Mouse (Mus musculus): Measurements from ENCODE around the gene Cilp2. TPM values are rescaled to one million over a fixed set of nuclear protein-coding genes. Genes with fewer than 3 reads are reported as not detected.

Cilp2 gene
- total RNA-seq (2021) = 1 to 10 TPM in 1 of 2 experiments, under 1 TPM in 1; 0.64 to 1.5 TPM
- long read RNA-seq, experiment 1, full-length matches to known transcripts = 1 of 1 reads
- long read RNA-seq, experiment 1, partial matches to known transcripts = 0 of 1 reads
- long read RNA-seq, experiment 1, other reads (novel, unspliced or antisense) = 0 of 1 reads
- long read RNA-seq, experiment 2, partial matches to known transcripts = 0 of 1 reads
- long read RNA-seq, experiment 2, other reads (novel, unspliced or antisense) = 1 of 1 reads

GRCm38 (mm10) chr8:69887289-69888243 lies at the start of gene Cilp2:
Gene Cilp2, minus strand, starts transcription at chr8:69887687.
- DNase-seq = no peak

DNA sequence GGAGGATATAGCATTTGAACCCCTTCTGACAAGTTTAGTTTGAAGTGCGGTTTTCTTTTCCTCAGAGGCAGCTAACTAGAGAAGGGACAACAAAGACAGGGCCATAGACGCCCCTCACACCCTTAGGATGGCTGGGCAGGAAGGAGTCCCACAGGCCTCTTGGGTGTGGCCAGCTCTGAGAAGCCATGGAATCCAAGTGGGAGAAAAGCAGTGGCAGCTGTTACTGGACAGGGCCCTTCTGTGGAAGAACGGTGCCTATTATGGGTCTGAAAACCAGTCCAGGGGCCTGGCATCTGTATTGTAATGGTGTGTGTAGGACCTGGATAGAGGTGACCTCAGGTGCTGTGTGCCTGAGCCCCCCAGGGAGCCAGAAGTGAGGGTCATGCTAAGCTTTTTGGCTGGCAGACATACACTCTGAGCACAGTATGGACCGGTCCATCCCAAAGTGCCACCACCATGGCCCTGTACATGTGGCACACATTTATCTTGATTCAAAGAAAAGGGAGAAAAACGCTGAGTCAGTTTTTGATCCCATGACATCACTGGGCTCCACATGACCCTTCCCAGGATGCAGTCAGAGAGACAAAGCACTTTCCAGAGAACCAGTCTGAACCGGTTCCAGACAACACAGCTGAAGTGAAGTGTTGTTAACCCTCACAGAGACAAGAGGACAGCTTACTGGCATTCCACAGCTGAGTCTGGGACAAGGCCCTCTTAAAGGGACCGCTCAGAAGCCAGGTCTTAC lies 48.7 kb upstream of the Cilp2 start:
- DNase-seq = peak; percentile 39

DNA sequence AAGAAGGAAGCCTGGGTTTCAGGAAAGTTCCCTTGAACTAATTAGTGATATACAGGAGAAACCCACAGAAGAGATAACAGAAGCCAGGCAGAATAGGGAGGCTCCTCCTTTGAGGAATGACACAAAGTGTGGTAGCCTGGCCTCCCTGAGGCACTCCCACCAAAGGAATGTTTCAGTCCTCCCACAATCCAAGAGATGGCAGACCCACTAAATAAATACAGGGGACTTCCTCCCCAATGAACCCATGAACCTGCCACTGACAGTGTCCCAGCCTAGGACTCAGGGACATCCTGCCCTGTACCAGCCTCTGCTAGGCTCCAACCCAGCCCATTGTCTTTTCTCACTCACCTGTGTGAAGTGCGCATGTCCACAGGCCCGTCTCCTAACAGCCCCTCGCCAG lies 47.9 kb upstream of the Cilp2 start:
- no peak for DNase-seq

- DNase-seq = no peak
Observed at GRCm38 (mm10) chr8:69934582-69934981, 47.1 kb upstream of the Cilp2 start.

GRCm38 (mm10) chr8:69933811-69934210 lies 46.3 kb upstream of the Cilp2 start:
- no peak for DNase-seq

- DNase-seq = no peak
Observed at GRCm38 (mm10) chr8:69926901-69927300, 39.4 kb upstream of the Cilp2 start.

GRCm38 (mm10) chr8:69923986-69924385 lies 36.5 kb upstream of the Cilp2 start:
- DNase-seq = no peak

- DNase-seq = no peak
Observed at GRCm38 (mm10) chr8:69921141-69921540, 33.7 kb upstream of the Cilp2 start.

- peak; percentile 60 for DNase-seq
Observed at GRCm38 (mm10) chr8:69919876-69920662, 32.6 kb upstream of the Cilp2 start.

DNA sequence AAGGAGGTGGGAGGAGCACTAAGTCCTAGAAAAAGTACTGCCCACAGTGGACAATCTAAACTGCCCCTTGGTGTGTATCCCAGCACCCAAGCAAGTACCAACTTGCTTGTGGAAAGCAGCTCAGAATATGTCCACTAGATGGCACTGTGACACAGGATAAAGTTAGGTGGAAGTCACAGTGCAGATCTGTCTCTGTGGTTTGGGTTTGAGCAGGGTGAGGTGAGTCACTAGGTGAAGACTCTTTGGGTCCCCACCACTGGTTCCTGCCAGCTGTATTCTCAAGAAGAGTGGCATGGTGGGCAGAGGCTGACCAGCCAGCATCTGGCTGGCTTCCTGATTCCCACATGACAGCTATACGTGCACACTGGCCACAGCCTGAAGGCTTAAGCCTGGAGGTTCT lies 31.5 kb upstream of the Cilp2 start:
- DNase-seq = peak; percentile 85

GRCm38 (mm10) chr8:69918506-69918905 lies 31.0 kb upstream of the Cilp2 start:
- no peak for DNase-seq

- DNase-seq = no peak
Observed at GRCm38 (mm10) chr8:69915748-69916147, 28.3 kb upstream of the Cilp2 start.

GRCm38 (mm10) chr8:69914526-69914925 lies 27.0 kb upstream of the Cilp2 start:
- no peak for DNase-seq

- DNase-seq = no peak
Observed at GRCm38 (mm10) chr8:69912478-69913074, 25.1 kb upstream of the Cilp2 start.

DNA sequence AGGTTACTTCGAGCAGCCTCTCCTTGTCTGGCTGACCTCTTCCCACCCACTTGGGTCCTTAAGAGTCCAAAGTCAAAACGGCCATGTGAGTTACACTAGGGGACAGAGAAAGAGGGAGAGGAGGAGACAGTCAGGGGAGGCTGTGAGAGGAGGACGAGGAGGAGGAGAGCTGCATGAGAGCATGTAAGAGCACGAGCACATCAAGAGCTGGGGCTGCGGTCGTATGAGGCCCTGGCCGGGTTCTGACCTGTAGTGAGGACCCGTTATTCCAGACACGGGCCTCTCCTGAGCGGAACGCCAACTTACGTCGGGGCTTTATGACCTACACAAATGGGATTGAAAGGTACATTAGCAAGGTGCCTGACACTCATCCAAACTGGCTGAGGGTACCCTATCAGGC lies 24.4 kb upstream of the Cilp2 start:
- no peak for DNase-seq

GRCm38 (mm10) chr8:69907106-69907505 lies 19.6 kb upstream of the Cilp2 start:
- no peak for DNase-seq

- DNase-seq = no peak
Observed at GRCm38 (mm10) chr8:69906260-69906659, 18.8 kb upstream of the Cilp2 start.

DNA sequence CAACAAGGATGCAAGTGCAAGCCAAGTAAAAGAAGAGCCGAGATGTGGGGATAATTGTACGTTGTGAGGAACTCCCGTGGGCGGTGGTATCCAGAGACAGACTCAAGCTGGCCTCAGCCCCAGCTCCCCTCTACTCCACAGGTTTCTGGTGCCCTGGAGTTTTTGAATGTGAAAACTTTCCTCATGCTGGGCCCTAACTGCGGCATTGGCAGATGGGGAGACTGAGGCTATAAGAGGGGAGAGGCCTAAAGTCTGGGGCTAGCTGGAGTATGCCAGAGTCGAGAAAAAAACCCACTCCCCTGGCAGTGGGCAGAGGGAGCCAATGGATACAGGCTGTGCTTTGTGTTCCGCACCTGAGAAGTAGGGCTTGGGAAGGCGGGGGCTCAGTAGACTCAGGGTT lies 16.6 kb upstream of the Cilp2 start:
- no peak for DNase-seq

GRCm38 (mm10) chr8:69903063-69903542 lies 15.6 kb upstream of the Cilp2 start:
- DNase-seq = peak; percentile 99

DNA sequence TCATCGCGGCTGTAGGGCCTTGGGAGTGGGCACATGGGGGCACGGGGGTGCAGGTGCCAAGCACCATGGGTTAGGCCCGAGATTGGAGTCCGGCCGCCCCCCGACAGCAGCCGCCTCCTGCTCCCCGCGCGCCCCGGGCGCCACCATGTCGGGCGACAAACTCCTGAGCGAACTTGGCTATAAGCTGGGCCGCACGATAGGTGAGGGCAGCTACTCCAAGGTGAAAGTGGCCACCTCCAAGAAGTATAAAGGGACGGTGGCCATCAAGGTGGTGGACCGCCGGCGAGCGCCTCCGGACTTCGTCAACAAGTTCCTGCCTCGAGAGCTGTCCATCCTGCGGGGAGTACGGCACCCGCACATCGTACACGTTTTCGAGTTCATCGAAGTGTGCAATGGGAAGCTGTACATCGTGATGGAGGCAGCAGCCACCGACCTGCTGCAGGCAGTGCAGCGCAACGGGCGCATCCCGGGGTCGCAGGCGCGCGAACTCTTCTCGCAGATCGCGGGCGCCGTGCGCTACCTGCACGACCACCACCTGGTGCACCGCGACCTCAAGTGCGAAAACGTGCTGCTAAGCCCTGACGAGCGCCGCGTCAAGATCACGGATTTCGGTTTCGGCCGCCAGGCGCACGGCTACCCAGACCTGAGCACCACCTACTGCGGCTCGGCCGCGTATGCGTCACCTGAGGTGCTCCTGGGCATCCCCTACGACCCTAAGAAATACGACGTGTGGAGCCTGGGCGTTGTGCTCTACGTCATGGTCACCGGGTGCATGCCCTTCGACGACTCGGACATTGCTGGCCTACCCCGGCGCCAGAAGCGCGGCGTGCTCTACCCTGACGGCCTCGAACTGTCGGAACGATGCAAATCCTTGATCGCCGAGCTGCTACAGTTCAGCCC lies 14.9 kb upstream of the Cilp2 start, which contains the start of the genes Tssk6, Ndufa13 and Yjefn3:
Gene Tssk6 (plus strand): TSS at position 22 of the 900 bp plus-strand sequence.
Gene Ndufa13 (minus strand): TSS at position 396 of the 900 bp plus-strand sequence.
Gene Yjefn3 (minus strand): TSS at position 550 of the 900 bp plus-strand sequence.
- DNase-seq = peak; percentile 54
